Mouse (Mus musculus) intestine, embryonic 14.5 days (tissue): ENCODE results near the gene Kif6. TPM values are rescaled to one million over a fixed set of nuclear protein-coding genes. Genes with fewer than 3 reads are reported as not detected.

Experiments used
- ATAC-seq: fragments of 200-750 bp; cut with Nextera tagmentation; replicated peaks from 2 replicates; pipeline ENCODE4 v1.8.0; 2017; ENCODE audit warnings: low read depth, moderate number of reproducible peaks, moderate TSS enrichment, moderate library complexity; ENCODE audit not compliant: low FRiP score, low TSS enrichment
- DNase-seq: peaks from one replicate; pipeline ENCODE4 v3.0.0-alpha.2; 2018; ENCODE audit warnings: low spot score
- H3K27ac ChIP-seq: fragments of 300-500 bp; sonication (generic); 2 replicates; pipeline ENCODE4 v1.5.1; 2014; ENCODE audit warnings: low read depth, mild to moderate bottlenecking, control low read depth
- H3K27me3 ChIP-seq: fragments of 300-500 bp; sonication (generic); replicated peaks from 2 replicates; pipeline ENCODE4 v1.6.1; 2014; ENCODE audit warnings: low read length, control low read depth; ENCODE audit not compliant: control insufficient read depth, insufficient read depth
- H3K36me3 ChIP-seq: fragments of 300-500 bp; sonication (generic); 2 replicates; pipeline ENCODE4 v1.6.1; 2014; ENCODE audit warnings: low read length, control low read depth; ENCODE audit not compliant: control insufficient read depth, insufficient read depth
- H3K4me1 ChIP-seq: fragments of 300-500 bp; sonication (generic); replicated peaks from 2 replicates; pipeline ENCODE4 v1.6.1; 2014; ENCODE audit warnings: low read length, control low read depth, mixed read lengths; ENCODE audit not compliant: control insufficient read depth, insufficient read depth
- H3K4me2 ChIP-seq: fragments of 300-500 bp; sonication (generic); 2 replicates; pipeline ENCODE4 v1.6.1; 2014; ENCODE audit warnings: low read length
- H3K4me3 ChIP-seq: fragments of 300-500 bp; sonication (generic); 2 replicates; pipeline ENCODE4 v1.5.1; 2014; ENCODE audit warnings: low read depth, low read length, control low read depth, mixed read lengths
- H3K9ac ChIP-seq: fragments of 300-500 bp; sonication (generic); 2 replicates; pipeline ENCODE4 v1.6.1; 2014; ENCODE audit warnings: mild to moderate bottlenecking, low read length
- H3K9me3 ChIP-seq: fragments of 300-500 bp; sonication (generic); 2 replicates; pipeline ENCODE4 v1.6.1; 2016; ENCODE audit warnings: low read length, control low read depth; ENCODE audit not compliant: control insufficient read depth
- WGBS: fragments of 180-500 bp; shearing (Covaris S2); extraction: QIAGEN DNeasy Blood & Tissue Kit; methylation state at CpG from one replicate; pipeline ENCODE4 v1.1.7; 2014; 5-methylcytosine and 5-hydroxymethylcytosine counted together
- polyA plus RNA-seq: library from polyadenylated mRNA; unstranded; fragments of >200 nt; fragmentation: Nextera tagmentation; extraction: Ambion mirVana; gene quantifications from 2 replicates; pipeline ENCODE4 v1.2.1, GENCODE M21; 2014

Gene Kif6
- polyA plus RNA-seq, 1 experiment from 2014 or later, result 1.7 TPM

- no peak overlapping the region for H3K9ac ChIP-seq
- no peaks in the 10 kb centered on the region for H3K36me3 ChIP-seq
- no peak overlapping the region for H3K4me3 ChIP-seq
- no peaks in the 10 kb centered on the region for H3K27me3 ChIP-seq
- no peaks in the 10 kb centered on the region for H3K4me1 ChIP-seq
- no peak overlapping the region for H3K4me2 ChIP-seq
- H3K9me3 ChIP-seq, result no peaks in the 10 kb centered on the region
- ATAC-seq (no peak), DNase-seq (no peak)
- no peak overlapping the region for H3K27ac ChIP-seq
- 58% methylated on average over 10 of the region's 10 CpGs for WGBS
Measured at GRCm38 (mm10) chr17:49767717-49768370, 152.9 kb downstream of the Kif6 start.

DNA sequence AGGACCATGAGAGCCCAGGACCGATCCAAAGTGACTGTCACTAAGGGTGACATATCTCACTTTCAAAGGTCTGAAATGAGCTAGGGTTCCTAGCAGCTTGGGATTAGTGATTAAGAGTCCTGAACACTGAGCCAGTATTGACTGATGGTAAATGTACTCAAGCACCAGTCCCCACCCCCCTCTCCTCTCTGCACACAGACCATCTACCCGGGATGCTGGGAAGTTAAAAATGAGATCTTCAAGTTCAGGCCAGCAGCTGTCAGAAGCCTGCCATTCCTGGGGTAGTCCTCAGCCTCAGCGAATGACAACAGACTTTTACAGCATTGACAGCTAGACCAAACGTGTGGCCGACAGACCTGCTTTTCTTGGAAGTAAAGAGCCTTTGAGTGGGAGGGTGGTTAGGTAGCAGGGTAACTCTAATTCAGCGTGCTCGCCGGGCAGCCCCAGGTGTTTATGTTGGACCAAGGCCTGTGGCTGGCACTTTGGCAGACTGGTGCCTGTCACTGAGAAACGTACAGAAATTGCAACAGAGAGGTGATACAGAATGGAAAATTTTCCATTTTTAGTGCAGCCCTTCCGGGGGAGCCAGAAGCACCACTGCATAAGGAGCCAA lies 156.9 kb downstream of the Kif6 start:
- no peaks in the 10 kb centered on the region for H3K27me3 ChIP-seq
- H3K9me3 ChIP-seq, result no peaks in the 10 kb centered on the region
- H3K9ac ChIP-seq, result no peak overlapping the region
- H3K4me3 ChIP-seq, result no peak overlapping the region
- no peak overlapping the region for H3K4me2 ChIP-seq
- no peaks in the 10 kb centered on the region for H3K4me1 ChIP-seq
- H3K27ac ChIP-seq, result no peak overlapping the region
- DNase-seq, result no peak
- H3K36me3 ChIP-seq, result no peaks in the 10 kb centered on the region
- 45% methylated on average over 10 of the region's 10 CpGs for WGBS
- ATAC-seq, result no peak

DNA sequence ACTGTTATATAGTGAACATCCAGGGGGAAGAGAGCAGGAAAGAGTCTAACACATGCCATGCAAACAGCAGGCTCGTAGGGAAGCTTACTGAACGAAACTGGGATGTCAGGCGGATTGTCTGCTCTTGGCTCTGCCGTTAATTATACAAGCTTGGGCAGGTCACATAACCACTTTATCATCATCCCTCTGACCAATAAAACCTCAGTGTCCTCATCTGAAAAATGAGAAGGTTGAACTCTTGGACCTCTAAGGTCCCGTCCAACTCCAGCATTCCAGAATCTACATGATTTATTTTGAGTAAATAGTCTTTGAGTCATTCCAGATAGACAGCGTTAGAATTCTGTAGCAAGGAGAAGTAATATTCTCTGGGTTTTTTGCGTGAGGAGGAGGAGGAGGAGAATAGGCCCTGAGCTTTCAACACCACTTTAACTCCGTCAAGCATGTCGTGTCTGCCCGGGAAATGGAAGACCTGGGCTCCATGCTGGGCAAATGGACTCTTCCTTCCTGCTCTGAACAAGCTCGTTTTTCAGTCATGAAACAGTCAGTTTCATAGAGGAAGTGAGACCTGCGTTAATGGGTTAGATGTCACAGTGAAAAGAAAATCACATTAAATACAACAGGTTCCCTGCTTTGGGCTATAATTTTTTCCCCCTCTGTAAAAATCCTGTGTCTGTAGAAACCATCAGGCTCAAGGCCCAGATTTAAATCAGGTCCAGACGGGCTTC lies 162.3 kb downstream of the Kif6 start:
- Histone ChIP-seq H3K27ac (no peak overlapping the region), H3K27me3 (no peaks in the 10 kb centered on the region), H3K9me3 (no peaks in the 10 kb centered on the region), H3K4me1 (peaks cover 4% of the 10 kb centered on the region; the same call in 1 of the 2 replicates), H3K36me3 (no peaks in the 10 kb centered on the region), H3K9ac (no peak overlapping the region), H3K4me2 (no peak overlapping the region), H3K4me3 (no peak overlapping the region)
- 28% methylated on average over 13 of the region's 13 CpGs for WGBS
- DNase-seq, result no peak
- ATAC-seq, result no peak

DNA sequence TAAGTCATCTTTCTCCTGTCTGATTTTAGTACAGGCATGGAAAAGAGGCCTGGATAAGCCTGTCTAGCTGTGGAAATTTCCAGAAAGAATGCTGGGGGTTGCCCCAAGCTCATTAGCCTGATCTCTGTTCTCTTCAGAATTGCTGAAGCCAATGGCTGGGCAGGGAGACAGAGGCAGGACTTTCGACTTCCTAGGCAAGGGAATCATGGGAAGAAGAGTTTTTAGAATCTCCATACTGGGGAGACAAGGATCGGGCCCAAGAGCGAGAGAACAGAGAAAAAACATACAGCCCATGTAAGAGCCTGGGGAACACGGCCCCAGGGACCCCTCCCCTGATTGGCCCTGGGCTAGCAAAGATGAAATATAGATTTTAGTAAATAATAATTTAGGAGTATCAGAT lies 164.1 kb downstream of the Kif6 start:
- no peak for DNase-seq

DNA sequence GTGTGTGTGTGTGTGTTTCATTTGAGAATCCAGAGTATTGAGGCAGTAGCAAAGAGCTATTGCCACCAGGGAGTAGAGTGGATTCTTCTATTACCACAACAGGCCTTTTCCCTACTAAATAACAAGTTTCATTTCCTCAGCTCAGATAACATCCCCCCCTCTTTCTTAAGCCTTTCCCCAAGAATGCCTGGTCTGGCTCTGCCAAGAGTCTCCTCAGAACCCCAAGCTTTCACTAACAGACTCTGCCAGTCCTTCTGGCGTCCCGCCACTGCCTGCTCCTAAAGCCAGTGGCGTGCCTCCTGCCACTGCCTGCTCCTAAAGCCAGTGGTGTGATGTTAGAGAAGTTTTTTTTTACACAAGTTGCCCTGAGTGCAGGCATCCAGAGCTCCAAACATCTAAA lies 164.6 kb downstream of the Kif6 start:
- no peak for ATAC-seq
- no peak overlapping the region for H3K4me3 ChIP-seq
- H3K27ac ChIP-seq, result no peak overlapping the region
- H3K4me2 ChIP-seq, result no peak overlapping the region
- DNase-seq, result no peak
- H3K27me3 ChIP-seq, result no peaks in the 10 kb centered on the region
- WGBS, result 82% methylated on average over 3 of the region's 3 CpGs
- H3K36me3 ChIP-seq, result no peaks in the 10 kb centered on the region
- H3K4me1 ChIP-seq, result peaks cover 4% of the 10 kb centered on the region; the same call in 1 of the 2 replicates
- no peaks in the 10 kb centered on the region for H3K9me3 ChIP-seq
- H3K9ac ChIP-seq, result no peak overlapping the region

More for the DNA sequence above, 164.1 kb downstream of the Kif6 start:
- H3K4me3 ChIP-seq, result no peak overlapping the region
- no peak overlapping the region for H3K4me2 ChIP-seq
- H3K4me1 ChIP-seq, result peaks cover 4% of the 10 kb centered on the region; the same call in 1 of the 2 replicates
- no peaks in the 10 kb centered on the region for H3K36me3 ChIP-seq
- no peak for ATAC-seq
- no peaks in the 10 kb centered on the region for H3K27me3 ChIP-seq
- H3K27ac ChIP-seq, result no peak overlapping the region
- no peak overlapping the region for H3K9ac ChIP-seq
- H3K9me3 ChIP-seq, result no peaks in the 10 kb centered on the region
- 89% methylated on average over 4 of the region's 4 CpGs for WGBS

DNA sequence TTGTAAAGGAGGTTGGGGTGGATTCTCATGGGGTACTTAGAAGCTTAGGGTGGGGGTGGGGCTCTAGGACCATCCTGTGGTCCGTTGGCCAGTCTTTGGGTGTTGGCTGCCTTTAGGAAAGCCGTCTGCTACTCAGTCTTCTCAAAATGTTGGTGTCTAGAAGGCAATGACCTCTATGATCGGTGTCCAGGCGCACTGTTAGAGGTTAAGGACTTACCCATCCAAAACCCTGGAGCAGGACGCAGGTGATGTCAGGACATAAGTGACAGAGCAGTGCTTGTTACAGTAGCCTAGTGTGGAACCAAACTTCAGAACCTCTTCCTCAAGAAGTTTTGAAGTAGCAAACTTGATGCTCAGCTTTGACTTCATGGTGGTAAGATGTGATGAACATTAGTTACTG lies 170.9 kb downstream of the Kif6 start:
- Histone ChIP-seq H3K4me2 (no peak overlapping the region), H3K4me3 (no peak overlapping the region), H3K27ac (no peak overlapping the region), H3K36me3 (no peaks in the 10 kb centered on the region), H3K9me3 (no peaks in the 10 kb centered on the region), H3K4me1 (no peaks in the 10 kb centered on the region), H3K27me3 (no peaks in the 10 kb centered on the region), H3K9ac (no peak overlapping the region)
- DNase-seq (no peak), ATAC-seq (no peak)
- WGBS, result 84% methylated on average over 5 of the region's 5 CpGs

DNA sequence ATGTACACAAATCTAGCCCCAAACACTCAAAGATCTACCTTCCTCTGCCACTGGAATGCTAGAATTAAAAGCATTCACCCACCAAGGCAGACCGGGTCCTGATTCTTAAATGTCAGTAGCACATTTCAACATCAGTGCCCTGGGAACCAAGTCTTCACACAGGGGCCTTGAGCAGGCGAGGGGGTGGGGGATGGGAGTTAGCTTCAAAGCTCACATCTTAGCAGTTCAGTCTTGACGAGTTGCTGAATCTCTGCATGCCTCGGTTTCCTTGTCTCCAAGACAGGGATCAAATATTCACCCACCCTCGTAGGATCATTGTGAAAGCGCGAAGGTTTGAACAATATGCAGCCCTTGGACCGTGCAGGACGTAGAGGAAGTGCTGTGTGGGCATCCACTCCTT lies 172.4 kb downstream of the Kif6 start:
- no peaks in the 10 kb centered on the region for H3K4me1 ChIP-seq
- no peak overlapping the region for H3K4me2 ChIP-seq
- no peaks in the 10 kb centered on the region for H3K36me3 ChIP-seq
- DNase-seq, result no peak
- no peaks in the 10 kb centered on the region for H3K9me3 ChIP-seq
- WGBS, result 77% methylated on average over 9 of the region's 9 CpGs
- H3K9ac ChIP-seq, result no peak overlapping the region
- no peaks in the 10 kb centered on the region for H3K27me3 ChIP-seq
- H3K4me3 ChIP-seq, result no peak overlapping the region
- no peak for ATAC-seq
- no peak overlapping the region for H3K27ac ChIP-seq

- H3K4me3 ChIP-seq, result no peak overlapping the region
- no peak for ATAC-seq
- DNase-seq, result no peak
- H3K36me3 ChIP-seq, result no peaks in the 10 kb centered on the region
- no peak overlapping the region for H3K27ac ChIP-seq
- no peaks in the 10 kb centered on the region for H3K9me3 ChIP-seq
- WGBS, result 67% methylated on average over 7 of the region's 7 CpGs
- no peaks in the 10 kb centered on the region for H3K27me3 ChIP-seq
- no peaks in the 10 kb centered on the region for H3K4me1 ChIP-seq
- no peak overlapping the region for H3K4me2 ChIP-seq
- H3K9ac ChIP-seq, result no peak overlapping the region
Measured at GRCm38 (mm10) chr17:49788187-49788974, 173.4 kb downstream of the Kif6 start.
